Mouse (Mus musculus): Measurements from ENCODE around the gene Bik.
"Not testable (repeated sequence)": the region's sequence is repeated elsewhere in the genome, so short reads cannot be mapped to it uniquely, and the experiment has no call there.

GRCm38 (mm10) chr15:83501483-83501882, 25.2 kb upstream of the Bik start:
- TF ChIP-seq EP300, CTCF (IDR thresholded peaks at IDR 0.05; ENCODE audit: low read depth): not testable (repeated sequence)
